Mouse (Mus musculus) heart, embryonic 11.5 days (tissue): ENCODE data around the gene Arhgef17. TPM values are rescaled to one million over a fixed set of nuclear protein-coding genes. Genes with fewer than 3 reads are reported as not detected.

Experiments used
- ATAC-seq: fragments of 200-750 bp; cut with Nextera tagmentation; replicated peaks from 2 replicates; pipeline ENCODE4 v1.8.0; 2017; ENCODE audit warnings: moderate library complexity; ENCODE audit not compliant: insufficient number of reproducible peaks, low FRiP score, low TSS enrichment
- H3K27ac ChIP-seq: fragments of 300-500 bp; sonication (generic); 2 replicates; pipeline ENCODE4 v1.5.1; 2014; ENCODE audit warnings: mild to moderate bottlenecking, low read depth, low read length
- H3K27me3 ChIP-seq: fragments of 300-500 bp; sonication (generic); 2 replicates; pipeline ENCODE4 v1.6.1; 2014; ENCODE audit warnings: mild to moderate bottlenecking, low read length, mixed read lengths; ENCODE audit not compliant: control insufficient read depth, insufficient read depth
- H3K36me3 ChIP-seq: fragments of 300-500 bp; sonication (generic); 2 replicates; pipeline ENCODE4 v1.6.1; 2014; ENCODE audit warnings: mild to moderate bottlenecking, low read length, moderate library complexity, mixed read lengths; ENCODE audit not compliant: control insufficient read depth, insufficient read depth
- H3K4me1 ChIP-seq: fragments of 300-500 bp; sonication (generic); 2 replicates; pipeline ENCODE4 v1.6.1; 2014; ENCODE audit warnings: low read length; ENCODE audit not compliant: control insufficient read depth, insufficient read depth
- H3K4me2 ChIP-seq: fragments of 300-500 bp; sonication (generic); 2 replicates; pipeline ENCODE4 v1.6.1; 2014; ENCODE audit warnings: mild to moderate bottlenecking, moderate library complexity
- H3K4me3 ChIP-seq: fragments of 300-500 bp; sonication (generic); 2 replicates; pipeline ENCODE4 v1.5.1; 2014; ENCODE audit warnings: low read depth, low read length
- H3K9ac ChIP-seq: fragments of 300-500 bp; sonication (generic); 2 replicates; pipeline ENCODE4 v1.6.1; 2014; ENCODE audit warnings: mild to moderate bottlenecking, low read depth, low read length, moderate library complexity
- H3K9me3 ChIP-seq: fragments of 300-500 bp; sonication (generic); replicated peaks from 2 replicates; pipeline ENCODE4 v1.6.1; 2016; ENCODE audit warnings: low read length; ENCODE audit not compliant: control insufficient read depth
- WGBS: fragments of 180-500 bp; shearing (Covaris S2); extraction: QIAGEN DNeasy Blood & Tissue Kit; methylation state at CpG from one replicate; pipeline ENCODE4 v1.1.7; 2014; ENCODE audit not compliant: insufficient replicate concordance; 5-methylcytosine and 5-hydroxymethylcytosine counted together
- polyA plus RNA-seq: library from polyadenylated mRNA; unstranded; fragments of >200 nt; fragmentation: Nextera tagmentation; extraction: Ambion mirVana; gene quantifications from 2 replicates; pipeline ENCODE4 v1.2.1, GENCODE M21; 2014

Arhgef17 gene
- polyA plus RNA-seq, 1 experiment from 2014 or later = 8.5 TPM

GRCm38 (mm10) chr7:100933520-100933919 lies 1.6 kb upstream of the Arhgef17 start:
- Histone ChIP-seq H3K27ac (no peak overlapping the region), H3K9me3 (no peaks in the 10 kb centered on the region), H3K4me3 (no peak overlapping the region), H3K4me1 (peaks cover 22% of the 10 kb centered on the region), H3K36me3 (no peaks in the 10 kb centered on the region), H3K4me2 (no peak overlapping the region), H3K27me3 (no peaks in the 10 kb centered on the region; the same call in 1 of the 2 replicates), H3K9ac (no peak overlapping the region)
- ATAC-seq = no peak

GRCm38 (mm10) chr7:100932481-100933007 lies 637 bp upstream of the Arhgef17 start:
- Histone ChIP-seq H3K4me3 (peak overlapping the region; percentile 82), H3K9me3 (no peaks in the 10 kb centered on the region), H3K27me3 (no peaks in the 10 kb centered on the region; the same call in 1 of the 2 replicates), H3K4me1 (peaks cover 32% of the 10 kb centered on the region), H3K9ac (peak overlapping the region; percentile 89), H3K36me3 (no peaks in the 10 kb centered on the region), H3K27ac (peak overlapping the region; percentile 99), H3K4me2 (peak overlapping the region; percentile 96)
- ATAC-seq = peak; percentile 85
- WGBS = under 1% methylated on average over 27 of the region's 27 CpGs

- ATAC-seq = peak; percentile 5
- H3K4me1 ChIP-seq = peaks cover 43% of the 10 kb centered on the region
- peak overlapping the region; percentile 96 for H3K4me2 ChIP-seq
- H3K9ac ChIP-seq = peak overlapping the region; percentile 89
- under 1% methylated on average over 66 of the region's 73 CpGs for WGBS
- H3K9me3 ChIP-seq = no peaks in the 10 kb centered on the region
- H3K27ac ChIP-seq = peak overlapping the region; percentile 99
- H3K4me3 ChIP-seq = peak overlapping the region; percentile 82
- H3K36me3 ChIP-seq = no peaks in the 10 kb centered on the region
- no peaks in the 10 kb centered on the region; the same call in 1 of the 2 replicates for H3K27me3 ChIP-seq
These were observed 486 bp downstream of the Arhgef17 start for GRCm38 (mm10) chr7:100931316-100931925.

GRCm38 (mm10) chr7:100930619-100931315 lies 1.1 kb downstream of the Arhgef17 start:
- WGBS = 2% methylated on average over 52 of the region's 53 CpGs
- H3K36me3 ChIP-seq = no peaks in the 10 kb centered on the region
- peak overlapping the region; percentile 99 for H3K27ac ChIP-seq
- ATAC-seq = 0 out of 2 replicates have a peak, but pooled peaks have one; percentile 8
- peak overlapping the region; percentile 96 for H3K4me2 ChIP-seq
- H3K9ac ChIP-seq = peak overlapping the region; percentile 89
- peaks cover 49% of the 10 kb centered on the region for H3K4me1 ChIP-seq
- H3K4me3 ChIP-seq = peak overlapping the region; percentile 82
- H3K27me3 ChIP-seq = no peaks in the 10 kb centered on the region; the same call in 1 of the 2 replicates
- no peaks in the 10 kb centered on the region for H3K9me3 ChIP-seq

- no peak for ATAC-seq
- peak overlapping the region; percentile 89 for H3K9ac ChIP-seq
- H3K4me1 ChIP-seq = peaks cover 59% of the 10 kb centered on the region
- H3K4me2 ChIP-seq = peak overlapping the region; percentile 96
- WGBS = 54% methylated on average over 19 of the region's 19 CpGs
- no peaks in the 10 kb centered on the region for H3K9me3 ChIP-seq
- H3K27me3 ChIP-seq = no peaks in the 10 kb centered on the region; the same call in 1 of the 2 replicates
- peak overlapping the region; percentile 82 for H3K4me3 ChIP-seq
- H3K27ac ChIP-seq = no peak overlapping the region
- H3K36me3 ChIP-seq = no peaks in the 10 kb centered on the region
These were observed 2.1 kb downstream of the Arhgef17 start for GRCm38 (mm10) chr7:100929639-100930303.

- Histone ChIP-seq H3K36me3 (0 out of 2 replicates have a peak, but pooled peaks cover under 1% of the 10 kb centered on the region), H3K9me3 (no peaks in the 10 kb centered on the region), H3K4me3 (peak overlapping the region; percentile 82), H3K4me2 (peak overlapping the region; percentile 96), H3K9ac (peak overlapping the region; percentile 89; the same call in 1 of the 2 replicates), H3K4me1 (peaks cover 72% of the 10 kb centered on the region), H3K27ac (no peak overlapping the region), H3K27me3 (no peaks in the 10 kb centered on the region; the same call in 1 of the 2 replicates)
- no peak for ATAC-seq
- 42% methylated on average over 9 of the region's 9 CpGs for WGBS
These were observed 3.5 kb downstream of the Arhgef17 start for GRCm38 (mm10) chr7:100928456-100928855.

- 6% methylated on average over 7 of the region's 7 CpGs for WGBS
- Histone ChIP-seq H3K4me1 (peaks cover 83% of the 10 kb centered on the region), H3K36me3 (0 out of 2 replicates have a peak, but pooled peaks cover 4% of the 10 kb centered on the region), H3K4me2 (peak overlapping the region; percentile 96), H3K27ac (no peak overlapping the region; the same call in 1 of the 2 replicates), H3K4me3 (peak overlapping the region; percentile 82), H3K9ac (peak overlapping the region; percentile 62), H3K27me3 (no peaks in the 10 kb centered on the region; the same call in 1 of the 2 replicates), H3K9me3 (no peaks in the 10 kb centered on the region)
- no peak for ATAC-seq
These were observed 4.5 kb downstream of the Arhgef17 start for GRCm38 (mm10) chr7:100927287-100928000.
